ENCODE assay signal across 26 mouse cellular contexts in genomic region chr16:24636894-24637293, GRCm38 (mm10).
"Had no signal": no experiment of that assay in that cellular context is flagged by ENCODE, and none has a peak within 500 bp of the region (broad histone marks: within the 10 kb centered on the region; RNA-seq: fewer than 3 reads in every experiment).

No protein-coding gene starts in this region.

- H3K4me2 ChIP-seq: intestine, embryonic 15.5 days; kidney, embryonic 15.5 days; limb, embryonic 12.5 days; limb, embryonic 15.5 days; liver, embryonic 11.5 days; lung, embryonic 15.5 days; neural tube, embryonic 12.5 days; neural tube, embryonic 15.5 days had no signal

- ATAC-seq: intestine, embryonic 15.5 days; liver, postnatal 0 days; midbrain, embryonic 16.5 days had no signal

- H3K36me3 ChIP-seq: intestine, embryonic 15.5 days; lung, embryonic 15.5 days; midbrain, embryonic 10.5 days; neural tube, embryonic 12.5 days; neural tube, embryonic 15.5 days had no signal

- H3K4me1 ChIP-seq: intestine, embryonic 15.5 days; kidney, embryonic 15.5 days; limb, embryonic 12.5 days; limb, embryonic 15.5 days; lung, embryonic 15.5 days; midbrain, embryonic 10.5 days; neural tube, embryonic 12.5 days; neural tube, embryonic 15.5 days had no signal

- DNase-seq: kidney, adult 11 months; kidney, adult 8-10 months; kidney, postnatal 10 days; kidney, postnatal 36 days; left cerebral cortex, postnatal 4 days; liver, postnatal 0 days; lung, postnatal 14 days; lung, postnatal 4 days; right cerebral cortex, adult 18-20 months; right cerebral cortex, postnatal 14 days; right cerebral cortex, postnatal 4 days; thymus, adult 2 months; thymus, postnatal 14 days; thymus, postnatal 4 days had no signal

- H3K27ac ChIP-seq: intestine, embryonic 15.5 days; kidney, embryonic 15.5 days; limb, embryonic 12.5 days; limb, embryonic 15.5 days; liver, embryonic 14.5 days; lung, embryonic 15.5 days; midbrain, embryonic 10.5 days; neural tube, embryonic 12.5 days; neural tube, embryonic 15.5 days; stomach, postnatal 0 days had no signal

- H3K9ac ChIP-seq: intestine, embryonic 15.5 days; kidney, embryonic 15.5 days; limb, embryonic 12.5 days; limb, embryonic 15.5 days; liver, embryonic 14.5 days; liver, postnatal 0 days; lung, embryonic 15.5 days; neural tube, embryonic 12.5 days; neural tube, embryonic 15.5 days had no signal

- H3K4me3 ChIP-seq: intestine, embryonic 15.5 days; kidney, embryonic 15.5 days; limb, embryonic 12.5 days; limb, embryonic 15.5 days; lung, embryonic 15.5 days; midbrain, embryonic 10.5 days; neural tube, embryonic 12.5 days; neural tube, embryonic 15.5 days had no signal

- H3K27me3 ChIP-seq: intestine, embryonic 15.5 days; kidney, embryonic 15.5 days; limb, embryonic 12.5 days; limb, embryonic 15.5 days; lung, embryonic 15.5 days; neural tube, embryonic 12.5 days; neural tube, embryonic 15.5 days had no signal

- H3K9me3 ChIP-seq: intestine, embryonic 15.5 days; kidney, embryonic 15.5 days; limb, embryonic 12.5 days; limb, embryonic 15.5 days; lung, embryonic 15.5 days; midbrain, embryonic 10.5 days; neural tube, embryonic 12.5 days; neural tube, embryonic 15.5 days had no signal
